Mouse (Mus musculus) gonadal fat pad, adult 2 months (tissue): Measurements from ENCODE around the gene Cyp2c66. TPM values are rescaled to one million over a fixed set of nuclear protein-coding genes. Genes with fewer than 3 reads are reported as not detected.
"Not testable (repeated sequence)": the region's sequence is repeated elsewhere in the genome, so short reads cannot be mapped to it uniquely, and the experiment has no call there.

Experiments
- DNase-seq: peaks from one replicate; pipeline ENCODE4 v3.0.0-alpha.2; 2012; ENCODE audit warnings: low read depth
- polyA plus RNA-seq: library from polyadenylated mRNA; depleted of rRNA; stranded (reverse); fragments of >200 nt; gene quantifications from 2 replicates; pipeline ENCODE4 v1.2.3, GENCODE M21; 2012; rRNA removed

The Cyp2c66 gene
- polyA plus RNA-seq = not detected in 2 replicates

- DNase-seq = no peak
These were observed at the start of gene Cyp2c66 for GRCm38 (mm10) chr19:39113644-39114043. Gene Cyp2c66, plus strand, starts transcription at chr19:39113898.

- not testable (repeated sequence) for DNase-seq
These were observed 14.9 kb upstream of the Cyp2c66 start for GRCm38 (mm10) chr19:39098779-39099178.

- not testable (repeated sequence) for DNase-seq
These were observed 43.1 kb downstream of the Cyp2c66 start for GRCm38 (mm10) chr19:39156836-39157235.

Other genes with a start within 250 kb of the Cyp2c66 start
- gene Hells, start 183.0 kb upstream of the Cyp2c66 start, polyA plus RNA-seq = 0.39 and 0.43 TPM in 2 replicates
- 0.09 TPM in 1 of 2 replicates, not detected in the other for gene Cyp2c55, start 106.9 kb upstream of the Cyp2c66 start, polyA plus RNA-seq
- not detected in 2 replicates for gene Cyp2c65, start 52.9 kb upstream of the Cyp2c66 start, polyA plus RNA-seq
- gene Cyp2c29, start 155.5 kb downstream of the Cyp2c66 start, polyA plus RNA-seq = 0.38 TPM in 1 of 2 replicates, not detected in the other